Mouse (Mus musculus) liver, postnatal 0 days (tissue): ENCODE results near the gene Clmn.
A peak's percentile ranks its signal among the peaks of the same experiment; 100 is the strongest.

ENCODE experiments used
- CTCF ChIP-seq: sonication (generic); IDR thresholded peaks from 2 replicates; pipeline ENCODE4 v1.5.1; 2016; ENCODE audit warnings: antibody characterized with exemption, low read depth
- EP300 ChIP-seq: IDR thresholded peaks from 2 replicates; pipeline ENCODE4 v1.6.1; 2016; ENCODE audit warnings: antibody characterized with exemption, low read depth, mild to moderate bottlenecking

- TF ChIP-seq CTCF (peak; percentile 10; the same call in 1 of the 2 replicates), EP300 (no peak)
Observed at GRCm38 (mm10) chr12:104841256-104841655, 23.6 kb downstream of the Clmn start.
